Mouse (Mus musculus): Measurements from ENCODE around the gene Unc93b1. TPM values are rescaled to one million over a fixed set of nuclear protein-coding genes. Genes with fewer than 3 reads are reported as not detected.

Gene Unc93b1
- polyA plus RNA-seq, 1 experiment from 2014 or later, result 6.9 TPM

DNA sequence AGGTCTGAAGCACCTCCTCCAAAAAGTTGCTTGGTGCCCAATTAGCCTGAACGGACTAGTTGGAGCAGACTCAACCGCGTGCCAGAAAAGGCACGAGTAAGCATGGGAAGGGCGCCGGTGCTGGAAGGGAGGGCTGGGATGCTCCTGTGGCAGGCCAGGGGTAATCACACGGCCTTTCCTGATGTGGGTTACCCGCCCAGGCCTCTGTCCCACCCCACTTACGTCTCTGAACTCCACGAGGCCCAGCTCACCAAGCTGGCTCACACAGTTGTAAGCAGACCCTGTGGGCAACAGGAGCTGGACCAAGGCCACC, 30.7 kb upstream of the Unc93b1 start:
- 64% methylated on average over 10 of the region's 10 CpGs for WGBS
- no peak overlapping the region for H3K4me2 ChIP-seq (replicated peaks)
- no peak overlapping the region for H3K27ac ChIP-seq (replicated peaks)
- H3K27me3 ChIP-seq, result no peaks in the 10 kb centered on the region
- H3K4me1 ChIP-seq, result peaks cover 12% of the 10 kb centered on the region
- no peak overlapping the region for H3K4me3 ChIP-seq
- peaks cover 10% of the 10 kb centered on the region for H3K36me3 ChIP-seq
- H3K9ac ChIP-seq (replicated peaks), result no peak overlapping the region
- no peak for ATAC-seq (replicated peaks)
- H3K9me3 ChIP-seq, result no peaks in the 10 kb centered on the region

DNA sequence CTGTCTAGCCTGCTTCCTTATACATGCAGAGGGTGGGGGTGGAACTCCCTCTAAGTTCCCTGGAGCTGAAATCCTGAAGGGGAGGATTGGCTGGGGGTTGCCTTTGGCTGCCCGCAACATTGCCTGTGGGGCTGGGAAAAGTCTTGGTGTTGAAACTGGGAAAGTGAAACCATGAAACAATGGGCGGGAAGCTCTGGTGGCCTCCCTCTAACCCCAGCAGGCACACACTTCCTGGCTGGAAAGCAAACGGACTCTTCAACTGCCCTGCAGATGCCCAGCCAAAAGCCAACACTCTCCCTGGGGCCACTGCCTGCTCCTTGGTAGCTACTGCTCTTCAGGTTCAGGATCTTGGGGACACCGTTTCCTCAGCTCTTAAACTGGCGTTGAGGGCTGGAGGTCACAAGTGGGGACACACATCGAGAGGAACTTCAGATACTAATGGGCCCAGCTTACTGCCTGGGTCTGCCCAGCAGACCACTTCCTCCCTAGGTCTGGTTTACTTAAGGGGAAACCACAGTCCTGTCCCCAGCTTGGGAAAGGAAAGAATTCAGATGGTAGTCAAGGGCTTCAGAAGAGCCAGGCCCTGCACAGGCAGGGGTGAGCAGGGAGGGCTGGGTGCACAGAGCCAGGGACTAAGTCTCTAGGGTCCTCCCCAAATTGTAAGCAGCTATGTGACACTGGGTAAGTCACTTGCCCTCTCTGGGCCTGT, 29.6 kb upstream of the Unc93b1 start:
- Histone ChIP-seq H3K4me2 (replicated peaks) (no peak overlapping the region), H3K36me3 (peaks cover 14% of the 10 kb centered on the region), H3K27ac (replicated peaks) (no peak overlapping the region), H3K27me3 (no peaks in the 10 kb centered on the region), H3K4me3 (no peak overlapping the region), H3K9me3 (no peaks in the 10 kb centered on the region), H3K4me1 (peaks cover 12% of the 10 kb centered on the region), H3K9ac (replicated peaks) (no peak overlapping the region)
- ATAC-seq (replicated peaks), result no peak
- 61% methylated on average over 6 of the region's 6 CpGs for WGBS

DNA sequence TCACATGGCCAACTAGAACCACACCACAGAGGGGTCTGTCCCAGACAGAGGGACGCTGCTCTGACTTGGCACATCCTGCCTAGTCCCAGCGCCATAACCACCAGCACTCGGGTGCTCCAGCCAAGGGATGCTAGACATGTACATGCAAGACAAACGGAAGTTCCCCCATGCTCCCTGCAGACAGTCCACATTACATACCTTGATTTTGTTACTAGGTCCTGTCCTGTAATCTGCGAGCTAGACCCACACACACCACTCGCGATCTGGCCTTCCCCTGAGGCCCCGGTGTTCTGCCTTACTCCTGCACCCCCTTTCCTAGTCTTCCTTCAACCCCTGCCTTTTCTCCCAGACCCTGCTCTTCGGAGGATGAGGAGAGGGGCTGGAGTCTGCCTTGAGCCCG, 28.7 kb upstream of the Unc93b1 start:
- H3K4me1 ChIP-seq, result peaks cover 12% of the 10 kb centered on the region
- WGBS, result 46% methylated on average over 10 of the region's 10 CpGs

DNA sequence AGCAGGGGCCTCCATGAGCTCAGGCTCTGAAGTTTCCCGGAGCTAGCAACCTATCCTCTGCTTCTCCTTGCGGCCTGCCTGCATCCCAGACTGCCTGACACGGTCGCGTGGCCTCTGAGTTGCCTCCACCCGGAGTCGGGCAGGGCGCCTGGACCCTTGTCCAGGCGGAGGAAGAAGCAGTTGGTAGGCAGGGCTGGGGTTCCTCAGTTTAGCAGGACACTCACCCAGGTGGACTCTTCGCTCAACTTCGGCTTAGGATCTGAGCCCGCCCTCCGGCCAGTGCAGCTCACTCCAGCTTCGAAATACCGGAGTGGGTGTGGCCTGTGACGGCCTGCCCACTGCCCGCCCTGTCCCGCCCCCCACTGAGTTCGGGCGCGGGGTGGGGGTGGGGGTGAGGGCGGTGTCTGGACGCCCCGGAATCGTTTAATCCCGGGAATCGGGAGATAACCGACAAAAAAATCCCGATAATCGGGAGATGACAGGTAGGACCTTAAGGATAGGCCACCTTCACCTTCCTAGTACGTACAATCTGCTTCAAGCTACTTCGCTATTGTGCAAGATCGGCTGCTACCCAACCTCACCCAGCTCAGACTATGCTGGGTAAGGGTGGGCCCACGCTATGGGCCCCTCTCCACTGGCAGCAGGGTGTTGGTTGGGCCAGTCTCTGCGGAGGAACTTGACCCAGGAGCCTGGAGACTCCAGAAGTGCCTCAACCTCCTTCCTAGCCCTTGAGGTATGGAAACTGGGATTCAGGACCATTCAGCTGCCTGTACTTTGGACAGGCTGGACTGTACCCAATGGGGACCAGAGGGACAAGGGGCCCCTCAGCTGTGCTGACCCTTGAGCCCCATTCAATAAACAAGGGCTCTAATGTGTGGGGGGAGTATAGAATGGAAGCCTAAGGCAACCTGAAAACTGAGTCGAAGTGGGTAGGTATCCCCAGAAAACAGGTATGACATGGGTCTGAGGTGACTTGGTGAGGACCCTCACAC, 27.9 kb upstream of the Unc93b1 start, which contains the start of gene Tcirg1:
Gene Tcirg1, minus strand, starts transcription at position 339 of the 992 bp plus-strand sequence.
- H3K9ac ChIP-seq (replicated peaks), result peak within 1 kb of the TSS; percentile 41
- peak within 1 kb of the TSS; percentile 65 for H3K4me2 ChIP-seq (replicated peaks)
- peaks cover 14% of the 10 kb centered on the region for H3K36me3 ChIP-seq
- no peak within 1 kb of the TSS for H3K27ac ChIP-seq (replicated peaks)
- H3K9me3 ChIP-seq, result no peaks in the 10 kb centered on the region
- H3K4me1 ChIP-seq, result peaks cover 19% of the 10 kb centered on the region
- no peaks in the 10 kb centered on the region for H3K27me3 ChIP-seq
- ATAC-seq (replicated peaks), result peak; percentile 67
- 4% methylated on average over 36 of the region's 36 CpGs for WGBS
- H3K4me3 ChIP-seq, result peak within 1 kb of the TSS; percentile 42

More for the DNA sequence above, 28.7 kb upstream of the Unc93b1 start:
- no peak overlapping the region for H3K27ac ChIP-seq (replicated peaks)
- H3K9ac ChIP-seq (replicated peaks), result peak overlapping the region; percentile 41; the same call in 1 of the 2 replicates
- H3K4me3 ChIP-seq, result peak overlapping the region; percentile 42
- peaks cover 14% of the 10 kb centered on the region for H3K36me3 ChIP-seq
- no peaks in the 10 kb centered on the region for H3K9me3 ChIP-seq
- no peaks in the 10 kb centered on the region for H3K27me3 ChIP-seq
- peak overlapping the region; percentile 65 for H3K4me2 ChIP-seq (replicated peaks)
- ATAC-seq (replicated peaks), result no peak

DNA sequence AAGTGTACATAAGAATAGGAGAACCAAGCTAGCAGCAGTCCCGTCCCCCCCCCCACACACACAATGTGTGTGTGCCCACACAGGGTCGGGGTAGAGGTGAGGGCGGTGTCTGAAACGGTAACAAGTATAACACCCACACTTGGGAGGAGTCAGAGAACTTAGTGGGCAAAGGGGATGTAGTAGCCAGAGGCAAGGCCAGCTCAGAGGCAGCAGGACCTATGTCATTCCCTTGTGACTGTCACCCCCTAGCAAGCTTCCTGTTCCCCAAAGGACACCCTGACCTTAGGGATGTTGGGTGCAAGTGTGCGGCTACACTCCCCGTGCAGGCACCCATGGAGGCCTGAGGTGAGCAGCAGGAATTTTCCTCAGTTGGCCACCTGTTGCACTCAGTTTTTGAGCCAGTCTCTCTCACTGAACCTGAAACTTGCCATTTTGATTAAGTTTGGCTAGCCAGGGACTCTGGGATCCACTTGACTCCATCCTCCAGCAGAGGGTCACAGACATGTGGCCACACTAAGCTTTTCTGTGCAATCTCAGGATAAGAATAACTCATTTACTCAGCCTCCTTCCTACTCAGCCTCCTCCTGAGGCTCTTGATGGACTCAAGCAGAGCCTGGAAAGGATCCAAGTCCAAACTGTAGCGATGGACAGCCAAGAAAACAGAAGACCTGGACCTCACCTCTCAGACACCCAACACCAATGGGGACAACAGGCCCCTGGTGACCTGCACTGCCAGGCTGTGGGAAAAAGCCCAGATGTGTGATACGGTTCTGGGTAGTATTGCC, 26.9 kb upstream of the Unc93b1 start:
- Histone ChIP-seq H3K9ac (replicated peaks) (no peak overlapping the region), H3K4me2 (replicated peaks) (no peak overlapping the region), H3K27ac (replicated peaks) (no peak overlapping the region), H3K4me3 (no peak overlapping the region), H3K27me3 (no peaks in the 10 kb centered on the region), H3K9me3 (no peaks in the 10 kb centered on the region), H3K36me3 (peaks cover 14% of the 10 kb centered on the region), H3K4me1 (peaks cover 22% of the 10 kb centered on the region)
- 84% methylated on average over 8 of the region's 8 CpGs for WGBS
- no peak for ATAC-seq (replicated peaks)

DNA sequence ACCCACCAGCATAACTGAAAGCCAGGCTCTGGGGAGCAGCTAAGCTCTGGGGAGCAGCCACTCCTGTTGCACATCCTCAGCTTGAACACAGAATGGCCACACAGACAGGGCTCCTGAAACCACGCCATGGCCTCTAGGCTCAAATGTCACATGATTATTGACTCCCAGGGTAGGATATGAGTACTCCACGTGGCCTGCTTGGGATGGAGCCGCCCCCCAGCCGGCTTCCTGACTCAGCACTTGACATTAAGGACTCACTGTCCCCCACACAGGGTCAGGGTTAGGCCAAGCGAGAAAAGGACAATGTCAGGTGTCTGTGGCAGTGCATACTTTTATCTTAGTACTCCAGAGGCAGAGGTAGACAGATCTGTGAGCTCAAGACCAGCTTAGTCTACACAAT, 24.8 kb upstream of the Unc93b1 start:
- H3K9ac ChIP-seq (replicated peaks), result no peak overlapping the region
- no peaks in the 10 kb centered on the region for H3K27me3 ChIP-seq
- peaks cover 14% of the 10 kb centered on the region for H3K36me3 ChIP-seq
- 83% methylated on average over 5 of the region's 5 CpGs for WGBS
- H3K4me1 ChIP-seq, result peaks cover 31% of the 10 kb centered on the region
- H3K27ac ChIP-seq (replicated peaks), result no peak overlapping the region
- H3K4me2 ChIP-seq (replicated peaks), result no peak overlapping the region
- ATAC-seq (replicated peaks), result no peak
- no peaks in the 10 kb centered on the region for H3K9me3 ChIP-seq
- no peak overlapping the region for H3K4me3 ChIP-seq

DNA sequence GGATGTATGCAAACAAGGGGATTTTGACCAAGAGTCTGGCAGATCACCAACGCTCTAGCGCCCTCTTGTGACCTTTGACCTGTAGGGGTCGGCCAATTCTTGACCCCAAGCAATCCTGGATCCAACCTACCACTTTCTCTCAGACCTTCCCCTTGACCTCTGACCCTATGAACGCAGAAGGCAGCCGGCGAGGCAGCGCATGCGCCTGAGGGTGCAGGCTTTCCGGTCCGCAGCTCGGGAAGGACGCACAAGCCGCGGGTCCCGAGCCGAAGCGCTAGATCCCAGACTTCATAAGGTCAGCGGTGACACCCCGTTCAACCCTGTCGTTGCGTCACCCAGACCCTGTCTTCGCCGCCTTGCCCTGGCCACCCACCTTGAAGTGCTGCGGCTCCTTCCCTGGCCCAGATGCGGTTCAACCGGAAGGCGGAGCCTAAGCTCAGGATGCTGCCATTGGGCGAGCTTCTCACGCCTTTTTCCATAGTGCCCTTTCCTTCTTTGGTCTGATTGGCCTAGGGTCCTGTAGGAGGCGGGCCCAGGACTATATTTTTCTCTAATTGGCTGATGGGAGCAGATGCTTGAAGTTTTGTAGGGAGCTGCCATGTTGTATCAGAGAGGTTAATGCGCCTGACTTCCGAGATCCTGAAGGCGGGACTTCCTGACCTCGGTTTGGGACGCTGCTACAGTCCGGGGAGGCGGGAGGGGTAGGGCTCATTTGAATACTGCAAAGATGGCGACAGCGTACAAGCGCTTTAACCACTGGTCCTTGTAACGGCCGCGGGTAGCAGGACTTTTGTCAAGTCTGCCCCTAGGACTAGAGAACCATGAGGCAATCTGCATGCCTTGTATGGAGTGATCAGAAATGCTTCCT, 22.4 kb upstream of the Unc93b1 start, which contains the start of gene Ndufs8:
Gene Ndufs8, minus strand, starts transcription at position 438 of the 868 bp plus-strand sequence.
- under 1% methylated on average over 43 of the region's 43 CpGs for WGBS
- H3K36me3 ChIP-seq, result peaks cover 14% of the 10 kb centered on the region
- peaks cover 19% of the 10 kb centered on the region for H3K4me1 ChIP-seq
- peak within 1 kb of the TSS; percentile 66 for H3K9ac ChIP-seq (replicated peaks)
- ATAC-seq (replicated peaks), result peak; percentile 98
- H3K4me2 ChIP-seq (replicated peaks), result peak within 1 kb of the TSS; percentile 63
- peak within 1 kb of the TSS; percentile 66 for H3K4me3 ChIP-seq
- H3K27me3 ChIP-seq, result no peaks in the 10 kb centered on the region
- H3K27ac ChIP-seq (replicated peaks), result peak within 1 kb of the TSS; percentile 79
- no peaks in the 10 kb centered on the region for H3K9me3 ChIP-seq

DNA sequence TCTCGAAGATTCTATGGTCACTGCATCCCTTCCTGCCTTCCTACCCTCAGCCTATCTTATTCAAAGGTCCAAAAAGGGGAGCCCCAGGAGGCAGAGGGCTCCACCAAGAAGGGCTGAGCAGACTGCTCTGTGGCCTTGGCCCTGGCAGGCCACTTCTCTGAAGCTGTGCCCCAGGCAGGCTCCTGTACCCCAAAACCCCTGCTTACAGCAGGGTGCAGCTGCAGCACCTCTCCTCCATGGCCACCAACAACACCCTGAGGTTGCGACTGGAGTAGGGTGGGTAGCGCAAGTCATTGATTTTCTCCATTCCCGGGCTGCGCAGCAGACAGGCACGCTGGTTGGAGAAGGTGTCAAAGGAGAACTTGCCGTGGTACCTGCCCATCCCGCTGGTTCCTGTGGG, 21.3 kb upstream of the Unc93b1 start:
- Histone ChIP-seq H3K36me3 (peaks cover 9% of the 10 kb centered on the region), H3K9me3 (no peaks in the 10 kb centered on the region), H3K4me2 (replicated peaks) (peak overlapping the region; percentile 63), H3K4me1 (peaks cover 19% of the 10 kb centered on the region), H3K4me3 (peak overlapping the region; percentile 66), H3K27ac (replicated peaks) (no peak overlapping the region), H3K27me3 (no peaks in the 10 kb centered on the region), H3K9ac (replicated peaks) (no peak overlapping the region)
- WGBS, result 88% methylated on average over 8 of the region's 8 CpGs
- no peak for ATAC-seq (replicated peaks)

DNA sequence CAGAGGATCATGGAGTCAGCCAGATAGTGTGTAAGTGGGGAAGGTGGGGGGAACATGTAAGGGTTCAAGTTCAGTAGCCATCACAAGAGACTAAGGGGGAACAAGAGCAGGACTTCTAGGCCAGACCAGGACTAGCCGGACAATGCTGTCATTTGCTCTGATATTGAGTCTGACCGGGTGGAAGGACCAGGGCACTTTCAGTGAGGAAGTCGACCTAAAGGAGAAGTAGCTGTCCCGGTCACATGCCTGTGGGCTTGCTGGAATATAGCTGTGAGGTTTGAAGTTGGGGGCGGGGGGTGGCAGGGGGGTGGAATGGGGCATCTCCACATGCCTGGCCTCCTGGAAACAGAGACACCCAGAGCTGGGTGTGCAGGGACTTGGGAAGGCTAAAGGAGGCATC, 20.5 kb upstream of the Unc93b1 start:
- Histone ChIP-seq H3K36me3 (peaks cover 4% of the 10 kb centered on the region; the same call in 1 of the 2 replicates), H3K4me3 (no peak overlapping the region), H3K9me3 (no peaks in the 10 kb centered on the region), H3K9ac (replicated peaks) (no peak overlapping the region), H3K4me1 (peaks cover 19% of the 10 kb centered on the region), H3K27ac (replicated peaks) (no peak overlapping the region), H3K4me2 (replicated peaks) (no peak overlapping the region), H3K27me3 (no peaks in the 10 kb centered on the region)
- no peak for ATAC-seq (replicated peaks)
- 97% methylated on average over 5 of the region's 5 CpGs for WGBS

DNA sequence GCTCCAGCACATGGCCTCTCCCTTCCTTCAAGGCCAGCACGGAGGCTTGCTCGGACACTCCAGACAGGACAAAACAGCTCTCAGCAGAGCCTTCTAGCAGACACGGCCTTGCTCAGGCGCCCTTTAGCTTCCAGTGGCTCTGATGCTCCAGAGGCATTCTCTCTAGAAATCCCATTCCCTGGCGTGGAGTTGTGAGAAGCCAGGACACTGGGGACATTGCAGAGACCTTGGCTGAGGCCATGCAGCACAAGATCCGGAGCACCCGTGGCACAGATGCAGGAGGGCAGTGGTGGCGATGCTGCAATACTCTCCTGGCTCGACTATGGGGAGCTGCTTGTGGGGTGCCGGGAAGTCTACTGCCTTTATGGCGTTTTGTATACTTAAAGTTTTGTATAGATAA, 18.3 kb upstream of the Unc93b1 start:
- Histone ChIP-seq H3K27me3 (no peaks in the 10 kb centered on the region), H3K9me3 (no peaks in the 10 kb centered on the region), H3K36me3 (no peaks in the 10 kb centered on the region), H3K4me1 (peaks cover 16% of the 10 kb centered on the region), H3K9ac (replicated peaks) (no peak overlapping the region), H3K4me2 (replicated peaks) (no peak overlapping the region), H3K4me3 (no peak overlapping the region), H3K27ac (replicated peaks) (no peak overlapping the region)
- no peak for ATAC-seq (replicated peaks)
- 75% methylated on average over 11 of the region's 11 CpGs for WGBS

DNA sequence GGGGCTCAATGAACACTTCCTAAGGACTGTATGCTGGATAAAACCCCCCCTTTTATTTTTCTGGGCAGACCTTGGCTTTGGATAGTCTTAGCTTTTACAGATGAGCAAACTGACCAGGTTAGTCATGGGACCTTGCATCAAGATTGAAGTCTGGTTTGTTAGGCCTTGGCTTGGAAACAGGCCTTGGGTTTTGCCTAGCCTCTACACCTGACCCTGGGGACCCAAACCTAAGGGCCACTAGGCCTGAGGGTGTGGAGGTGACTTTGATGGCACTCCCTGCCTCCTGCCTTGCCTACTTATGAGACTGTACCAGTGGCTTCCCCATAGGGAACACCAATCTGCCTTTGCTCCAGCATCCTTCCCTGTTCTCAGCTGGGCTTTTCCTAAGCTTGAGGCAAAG, 15.1 kb upstream of the Unc93b1 start:
- Histone ChIP-seq H3K27ac (replicated peaks) (no peak overlapping the region), H3K9ac (replicated peaks) (no peak overlapping the region), H3K4me2 (replicated peaks) (no peak overlapping the region), H3K4me3 (no peak overlapping the region), H3K36me3 (no peaks in the 10 kb centered on the region), H3K9me3 (no peaks in the 10 kb centered on the region), H3K27me3 (no peaks in the 10 kb centered on the region), H3K4me1 (no peaks in the 10 kb centered on the region)
- ATAC-seq (replicated peaks), result no peak
